ENCODE assay signal across 8 mouse cellular contexts in the genomic region with DNA sequence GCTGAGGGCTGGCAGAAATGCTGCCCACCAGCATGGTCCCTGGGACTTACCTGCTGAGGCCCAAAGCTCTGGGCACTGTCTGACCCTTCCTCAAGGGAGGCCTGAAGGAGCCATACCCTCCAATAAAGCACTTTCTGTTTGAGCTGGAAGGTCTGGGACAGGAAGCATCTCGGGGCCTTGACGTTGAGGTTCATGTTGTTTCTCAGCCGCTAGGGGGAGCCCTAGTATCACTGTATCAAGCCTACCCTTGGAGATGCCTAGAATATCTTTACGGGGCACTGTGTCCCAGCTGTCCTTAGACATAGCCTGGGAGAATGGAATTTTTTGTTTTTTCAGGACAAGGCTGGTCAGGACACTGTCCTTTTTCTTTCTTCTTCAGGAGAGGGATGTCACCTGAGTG. TPM values are rescaled to one million over a fixed set of nuclear protein-coding genes. Genes with fewer than 3 reads are reported as not detected.
DNase-seq lines count a peak whose midpoint lies in the region; ATAC-seq and TF ChIP-seq lines count a peak whose summit lies in the region.

No protein-coding gene starts in this region.

- TF ChIP-seq POLR2A in MEL (IDR thresholded peaks at IDR 0.05; ENCODE audit: control insufficient read depth in 1 of 2, insufficient read depth in 1 of 2, low read depth in 1 of 2, low read length in 2 of 2, poor library complexity in 1 of 2), result no peak
- no peak for TF ChIP-seq POLR2A in brain, embryonic 14.5 days (IDR thresholded peaks at IDR 0.05; ENCODE audit: borderline replicate concordance, extremely low read depth, insufficient read depth, insufficient read length, poor library complexity, severe bottlenecking)

- H3K27me3 ChIP-seq in MEL (ENCODE audit: control insufficient read depth in 1 of 2, insufficient read depth in 2 of 2, low read length in 2 of 2), result no peaks in the 10 kb centered on the region
- no peaks in the 10 kb centered on the region for H3K27me3 ChIP-seq in lung, embryonic 16.5 days (ENCODE audit: control insufficient read depth, insufficient read depth, low read depth, low read length)

- DNase-seq in MEL (ENCODE audit: low read depth, low spot score), result peak; percentile 89
- peak; percentile 90 for DNase-seq in brain, embryonic 14.5 days (ENCODE audit: low read depth)
- peak; percentile 82 to 90 for DNase-seq in heart, postnatal 10 days
- DNase-seq in kidney, postnatal 36 days, result peak; percentile 74 to 87
- DNase-seq in ovary, postnatal 14 days (ENCODE audit: low spot score), result peak; percentile 60
- DNase-seq in thymus, postnatal 25 days, result peak; percentile 72

- no peak overlapping the region for H3K4me3 ChIP-seq in MEL (ENCODE audit: control insufficient read depth in 1 of 2, insufficient read depth in 1 of 2, low read depth in 2 of 2, low read length in 2 of 2)
- H3K4me3 ChIP-seq in lung, embryonic 16.5 days (ENCODE audit: low read length), result no peak overlapping the region

- WGBS in lung, embryonic 16.5 days, result 2% methylated on average over 4 of the region's 4 CpGs

- peak overlapping the region; percentile 50; the same call in 1 of the 2 replicates for H3K9ac ChIP-seq in MEL (ENCODE audit: control insufficient read depth, low read depth, low read length, poor library complexity, severe bottlenecking)
- no peak overlapping the region for H3K9ac ChIP-seq in lung, embryonic 16.5 days (ENCODE audit: low read length)

- H3K79me2 ChIP-seq in MEL (ENCODE audit: control insufficient read depth, insufficient read depth, low read length, poor library complexity), result no peaks in the 10 kb centered on the region

- no peak overlapping the region for H3K27ac ChIP-seq in MEL (ENCODE audit: control insufficient read depth, low read depth, low read length)
- H3K27ac ChIP-seq in lung, embryonic 16.5 days (ENCODE audit: low read length), result no peak overlapping the region

- no peak for TF ChIP-seq EP300 in MEL (IDR thresholded peaks at IDR 0.05; ENCODE audit: low read depth in 1 of 2, low read length in 2 of 2)

- no peaks in the 10 kb centered on the region; a peak in 1 of 4 replicates for H3K36me3 ChIP-seq in MEL (ENCODE audit: control insufficient read depth in 1 of 2, insufficient read depth in 2 of 2, low read length in 2 of 2)
- peaks cover 23% of the 10 kb centered on the region for H3K36me3 ChIP-seq in lung, embryonic 16.5 days (ENCODE audit: control insufficient read depth, insufficient read depth, low read length)

- TF ChIP-seq CTCF in MEL (IDR thresholded peaks at IDR 0.05 in 2 of 3, conservative IDR thresholded peaks at IDR 0.05 in 1 of 3; ENCODE audit: control insufficient read depth in 1 of 3, insufficient read depth in 1 of 3, low read depth in 2 of 3, low read length in 3 of 3, poor library complexity in 1 of 3, severe bottlenecking in 1 of 3), result peak; percentile 81 to 96 (median 91)
- peak; percentile 90 for TF ChIP-seq CTCF in brain, embryonic 14.5 days (IDR thresholded peaks at IDR 0.05; ENCODE audit: borderline replicate concordance, extremely low read depth, insufficient read depth, insufficient read length)

- H3K4me1 ChIP-seq in MEL (ENCODE audit: control insufficient read depth in 1 of 2, insufficient read depth in 2 of 2, low read length in 2 of 2), result no peaks in the 10 kb centered on the region
- H3K4me1 ChIP-seq in lung, embryonic 16.5 days (replicated peaks; ENCODE audit: control insufficient read depth, insufficient read depth, low read length), result no peaks in the 10 kb centered on the region

- peak; percentile 81 for ATAC-seq in erythroblast, adult 5-6 weeks (replicated peaks; ENCODE audit: low FRiP score, poor library complexity, severe bottlenecking)
- ATAC-seq in lung, embryonic 16.5 days (ENCODE audit: low read depth), result peak; percentile 78

- TF ChIP-seq RAD21 in MEL (IDR thresholded peaks at IDR 0.05; ENCODE audit: low read depth, low read length), result peak; percentile 81

- H3K9me3 ChIP-seq in MEL (replicated peaks; ENCODE audit: insufficient read depth, low read length), result no peaks in the 10 kb centered on the region
- H3K9me3 ChIP-seq in lung, embryonic 16.5 days (ENCODE audit: control insufficient read depth, low read length), result no peaks in the 10 kb centered on the region

- H3K4me2 ChIP-seq in lung, embryonic 16.5 days (ENCODE audit: low read depth, low read length), result no peak overlapping the region

- intact Hi-C loops in heart, postnatal 10 days (cut with DNase I), result loop anchor here (2.0 to 5.0 kb wide), 2 partner anchors 24 to 43 kb away; no protein-coding TSS in a partner anchor

TF ChIP-seq in MEL, 35 proteins besides CTCF, POLR2A, EP300 and RAD21:
- TF ChIP-seq ZC3H11A (IDR thresholded peaks at IDR 0.05; ENCODE audit: low read depth, low read length) (peak; percentile 29; the same call in 1 of the 2 replicates), SMC3 (IDR thresholded peaks at IDR 0.05; ENCODE audit: low read depth, low read length) (peak; percentile 65), ZMIZ1 (IDR thresholded peaks at IDR 0.05; ENCODE audit: low read depth, low read length) (peak; percentile 69), HCFC1 (IDR thresholded peaks at IDR 0.05; ENCODE audit: low read depth, low read length) (peak; percentile 47; the same call in 1 of the 2 replicates), MYB (IDR thresholded peaks at IDR 0.05; ENCODE audit: low read depth, low read length) (no peak)
TF ChIP-seq in MEL: peak in this region for 4.

RNA-seq across cellular contexts. Expression of gene 1810043G02Rik, which starts 6.3 kb away (rescaled TPM):
- total RNA-seq in MEL (2012; rRNA removed), result 9.3 and 10.7 TPM in 2 replicates
- polyA plus RNA-seq in MEL (2012; ENCODE audit: insufficient read depth in 1 of 2, insufficient read length in 2 of 2, low read depth in 1 of 2, low replicate concordance in 2 of 2, missing spikeins in 1 of 2), result 10 to 100 TPM in 1 of 2 experiments, not detected in 1; 15.6 TPM
- polyA plus RNA-seq in brain, embryonic 14.5 days (2012; rRNA removed), result 54.5 and 68.2 TPM in 2 replicates
- 0.77 and 3.1 TPM in 2 replicates for total RNA-seq in erythroblast, adult 5-6 weeks (2015; ENCODE audit: low replicate concordance)
- total RNA-seq in erythroblast, adult 5-6 weeks (2017; ENCODE audit: low replicate concordance), result 0.28 and 0.68 TPM in 2 replicates
- total RNA-seq in heart, postnatal 10 days (2021), result 1 to 10 TPM; 7.9 to 9.3 TPM
- polyA plus RNA-seq in lung, embryonic 16.5 days (2015; fragmentation: Nextera tagmentation; extraction: Ambion mirVana), result 19.9 and 22.6 TPM in 2 replicates

RNA-seq across cellular contexts. Expression of gene Trpm2, which starts 14.3 kb away (rescaled TPM):
- total RNA-seq in MEL (2012; rRNA removed), result 5.7 and 7.8 TPM in 2 replicates
- polyA plus RNA-seq in MEL (2012; ENCODE audit: insufficient read depth in 1 of 2, insufficient read length in 2 of 2, low read depth in 1 of 2, low replicate concordance in 2 of 2, missing spikeins in 1 of 2), result 10 to 100 TPM in 1 of 2 experiments, not detected in 1; 18.5 TPM
- 6.3 and 6.5 TPM in 2 replicates for polyA plus RNA-seq in brain, embryonic 14.5 days (2012; rRNA removed)
- 3.1 and 5.4 TPM in 2 replicates for total RNA-seq in erythroblast, adult 5-6 weeks (2015; ENCODE audit: low replicate concordance)
- total RNA-seq in erythroblast, adult 5-6 weeks (2017; ENCODE audit: low replicate concordance), result 3.4 and 9.8 TPM in 2 replicates
- total RNA-seq in heart, postnatal 10 days (2021), result under 1 TPM; 0.14 to 0.40 TPM
- 1.1 and 1.4 TPM in 2 replicates for polyA plus RNA-seq in lung, embryonic 16.5 days (2015; fragmentation: Nextera tagmentation; extraction: Ambion mirVana)

RNA-seq across cellular contexts. Expression of gene Pfkl, which starts 25.2 kb away (rescaled TPM):
- total RNA-seq in MEL (2012; rRNA removed), result 84.8 and 165 TPM in 2 replicates
- polyA plus RNA-seq in MEL (2012; ENCODE audit: insufficient read depth in 1 of 2, insufficient read length in 2 of 2, low read depth in 1 of 2, low replicate concordance in 2 of 2, missing spikeins in 1 of 2), result 100 to 1,000 TPM in 1 of 2 experiments, not detected in 1; 267 TPM
- polyA plus RNA-seq in brain, embryonic 14.5 days (2012; rRNA removed), result 146 and 161 TPM in 2 replicates
- 0.96 and 1.5 TPM in 2 replicates for total RNA-seq in erythroblast, adult 5-6 weeks (2015; ENCODE audit: low replicate concordance)
- total RNA-seq in erythroblast, adult 5-6 weeks (2017; ENCODE audit: low replicate concordance), result 7.3 and 11.6 TPM in 2 replicates
- 100 to 1,000 TPM; 108 to 119 TPM for total RNA-seq in heart, postnatal 10 days (2021)
- 158 and 164 TPM in 2 replicates for polyA plus RNA-seq in lung, embryonic 16.5 days (2015; fragmentation: Nextera tagmentation; extraction: Ambion mirVana)

RNA-seq across cellular contexts. Expression of gene Dnmt3l, which starts 57.1 kb away (rescaled TPM):
- total RNA-seq in MEL (2012; rRNA removed), result not detected in 2 replicates
- polyA plus RNA-seq in MEL (2012; ENCODE audit: insufficient read depth in 1 of 2, insufficient read length in 2 of 2, low read depth in 1 of 2, low replicate concordance in 2 of 2, missing spikeins in 1 of 2), result not detected
- not detected in 2 replicates for polyA plus RNA-seq in brain, embryonic 14.5 days (2012; rRNA removed)
- not detected in 2 replicates for total RNA-seq in erythroblast, adult 5-6 weeks (2015; ENCODE audit: low replicate concordance)
- 0.42 and 0.43 TPM in 2 replicates for total RNA-seq in erythroblast, adult 5-6 weeks (2017; ENCODE audit: low replicate concordance)
- not detected for total RNA-seq in heart, postnatal 10 days (2021)
- polyA plus RNA-seq in lung, embryonic 16.5 days (2015; fragmentation: Nextera tagmentation; extraction: Ambion mirVana), result 0.65 and 1.6 TPM in 2 replicates

RNA-seq across cellular contexts. Expression of gene Aire, which starts 58.8 kb away (rescaled TPM):
- not detected in 2 replicates for total RNA-seq in MEL (2012; rRNA removed)
- polyA plus RNA-seq in MEL (2012; ENCODE audit: insufficient read depth in 1 of 2, insufficient read length in 2 of 2, low read depth in 1 of 2, low replicate concordance in 2 of 2, missing spikeins in 1 of 2), result under 1 TPM in 1 of 2 experiments, not detected in 1; 0.17 TPM
- 0.55 and 0.74 TPM in 2 replicates for polyA plus RNA-seq in brain, embryonic 14.5 days (2012; rRNA removed)
- not detected in 2 replicates for total RNA-seq in erythroblast, adult 5-6 weeks (2015; ENCODE audit: low replicate concordance)
- 0.60 TPM in 1 of 2 replicates, not detected in the other for total RNA-seq in erythroblast, adult 5-6 weeks (2017; ENCODE audit: low replicate concordance)
- total RNA-seq in heart, postnatal 10 days (2021), result not detected
- polyA plus RNA-seq in lung, embryonic 16.5 days (2015; fragmentation: Nextera tagmentation; extraction: Ambion mirVana), result 2.2 and 2.3 TPM in 2 replicates
